Mouse (Mus musculus) hindbrain, postnatal 0 days (tissue): ENCODE data around the gene Cd79a. TPM values are rescaled to one million over a fixed set of nuclear protein-coding genes. Genes with fewer than 3 reads are reported as not detected.

Source experiments
- ATAC-seq: fragments of 200-750 bp; cut with Nextera tagmentation; 2 replicates; pipeline ENCODE4 v1.8.0; 2017; ENCODE audit warnings: mild to moderate bottlenecking, moderate TSS enrichment, moderate library complexity
- DNase-seq: peaks from one replicate; pipeline ENCODE4 v3.0.0-alpha.2; 2015; ENCODE audit warnings: low spot score
- H3K27ac ChIP-seq: fragments of 300-500 bp; sonication (generic); 2 replicates; pipeline ENCODE4 v1.5.1; 2014; ENCODE audit warnings: mild to moderate bottlenecking
- H3K27me3 ChIP-seq: fragments of 300-500 bp; sonication (generic); 2 replicates; pipeline ENCODE4 v1.6.1; 2014; ENCODE audit warnings: low read length, mixed read lengths; ENCODE audit not compliant: insufficient read depth
- H3K36me3 ChIP-seq: fragments of 300-500 bp; sonication (generic); 2 replicates; pipeline ENCODE4 v1.6.1; 2014; ENCODE audit warnings: low read length, mixed read lengths; ENCODE audit not compliant: insufficient read depth
- H3K4me1 ChIP-seq: fragments of 300-500 bp; sonication (generic); 2 replicates; pipeline ENCODE4 v1.6.1; 2014; ENCODE audit warnings: antibody characterized with exemption, low read length, mixed read lengths; ENCODE audit not compliant: insufficient read depth
- H3K4me2 ChIP-seq: fragments of 300-500 bp; sonication (generic); 2 replicates; pipeline ENCODE4 v1.6.1; 2014; ENCODE audit warnings: low read depth, mild to moderate bottlenecking, low read length, moderate library complexity, mixed read lengths
- H3K4me3 ChIP-seq: fragments of 300-500 bp; sonication (generic); 2 replicates; pipeline ENCODE4 v1.5.1; 2014; ENCODE audit warnings: low read length
- H3K9ac ChIP-seq: fragments of 300-500 bp; sonication (generic); replicated peaks from 2 replicates; pipeline ENCODE4 v1.6.1; 2014; ENCODE audit warnings: mild to moderate bottlenecking, low read length, moderate library complexity, mixed read lengths
- H3K9me3 ChIP-seq: fragments of 300-500 bp; sonication (generic); 2 replicates; pipeline ENCODE4 v1.6.1; 2016; ENCODE audit warnings: low read length, mixed read lengths
- CTCF ChIP-seq: IDR thresholded peaks from 2 replicates; pipeline ENCODE4 v1.5.1; 2016; ENCODE audit warnings: antibody characterized with exemption, control low read depth, low read depth
- WGBS: fragments of 180-500 bp; shearing (Covaris S2); extraction: QIAGEN DNeasy Blood & Tissue Kit; methylation state at CpG from one replicate; pipeline ENCODE4 v1.1.7; 2014; 5-methylcytosine and 5-hydroxymethylcytosine counted together
- polyA plus RNA-seq: library from polyadenylated mRNA; unstranded; fragments of >200 nt; fragmentation: Nextera tagmentation; extraction: Ambion mirVana; gene quantifications from 2 replicates; pipeline ENCODE4 v1.2.1, GENCODE M21; 2015
- total RNA-seq: library from RNA; depleted of rRNA; stranded (reverse); fragments of >200 nt; gene quantifications from 2 replicates; pipeline ENCODE4 v1.2.3, GENCODE M21; 2014; rRNA removed

Gene Cd79a
- 0.10 and 0.11 TPM in 2 replicates for total RNA-seq
- 0.63 and 0.93 TPM in 2 replicates for polyA plus RNA-seq

DNA sequence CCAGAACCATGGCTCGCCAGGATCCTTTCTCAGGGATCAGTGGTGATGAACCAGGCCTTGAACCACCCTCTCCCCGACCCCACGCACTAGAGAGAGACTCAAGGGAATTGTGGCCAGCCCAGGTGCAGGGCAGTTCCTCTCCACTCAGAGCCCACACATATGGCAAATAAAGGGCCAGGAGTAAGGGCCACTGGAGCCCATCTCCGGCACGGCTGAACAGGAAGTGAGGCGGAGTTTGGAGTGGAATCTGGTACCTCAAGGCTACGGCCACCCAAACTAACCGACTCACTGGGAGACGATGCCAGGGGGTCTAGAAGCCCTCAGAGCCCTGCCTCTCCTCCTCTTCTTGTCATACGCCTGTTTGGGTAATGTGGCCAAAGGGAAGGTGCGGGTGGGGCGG is at the start of gene Cd79a:
Gene Cd79a (plus strand): TSS at position 158 of the 400 bp plus-strand sequence.
- Histone ChIP-seq H3K27me3 (no peaks in the 10 kb centered on the region), H3K9me3 (no peaks in the 10 kb centered on the region), H3K9ac (no peak within 1 kb of the TSS), H3K4me2 (no peak within 1 kb of the TSS), H3K36me3 (no peaks in the 10 kb centered on the region), H3K4me1 (no peaks in the 10 kb centered on the region), H3K4me3 (no peak within 1 kb of the TSS), H3K27ac (no peak within 1 kb of the TSS)
- ATAC-seq (no peak), DNase-seq (no peak)
- TF ChIP-seq CTCF: no peak
- 86% methylated on average over 12 of the region's 12 CpGs for WGBS

GRCm38 (mm10) chr7:24850162-24850561 is 47.0 kb upstream of the Cd79a start:
- TF ChIP-seq CTCF: no peak
- Histone ChIP-seq H3K4me2 (no peak overlapping the region), H3K4me1 (no peaks in the 10 kb centered on the region), H3K9ac (no peak overlapping the region), H3K27me3 (no peaks in the 10 kb centered on the region), H3K27ac (no peak overlapping the region), H3K36me3 (no peaks in the 10 kb centered on the region), H3K4me3 (no peak overlapping the region), H3K9me3 (no peaks in the 10 kb centered on the region)
- peak; percentile 9 for DNase-seq
- 23% methylated on average over 5 of the region's 5 CpGs for WGBS
- ATAC-seq: no peak

- DNase-seq: no peak
- H3K27ac ChIP-seq: no peak overlapping the region
- ATAC-seq: no peak
- no peaks in the 10 kb centered on the region for H3K9me3 ChIP-seq
- 39% methylated on average over 6 of the region's 6 CpGs for WGBS
- H3K27me3 ChIP-seq: no peaks in the 10 kb centered on the region
- no peak overlapping the region for H3K4me2 ChIP-seq
- TF ChIP-seq CTCF: no peak
- no peak overlapping the region for H3K9ac ChIP-seq
- no peak overlapping the region for H3K4me3 ChIP-seq
- no peaks in the 10 kb centered on the region for H3K4me1 ChIP-seq
- no peaks in the 10 kb centered on the region for H3K36me3 ChIP-seq
These were observed 46.3 kb upstream of the Cd79a start for GRCm38 (mm10) chr7:24850899-24851303.

- 89% methylated on average over 5 of the region's 5 CpGs for WGBS
- H3K27ac ChIP-seq: no peak overlapping the region
- no peaks in the 10 kb centered on the region for H3K4me1 ChIP-seq
- TF ChIP-seq CTCF: no peak
- H3K36me3 ChIP-seq: no peaks in the 10 kb centered on the region
- H3K27me3 ChIP-seq: no peaks in the 10 kb centered on the region
- DNase-seq (no peak), ATAC-seq (no peak)
- no peak overlapping the region for H3K4me2 ChIP-seq
- no peak overlapping the region for H3K4me3 ChIP-seq
- no peaks in the 10 kb centered on the region for H3K9me3 ChIP-seq
- H3K9ac ChIP-seq: no peak overlapping the region
These were observed 45.4 kb upstream of the Cd79a start for GRCm38 (mm10) chr7:24851596-24852325.

- H3K27me3 ChIP-seq: no peaks in the 10 kb centered on the region
- WGBS: 82% methylated on average over 8 of the region's 8 CpGs
These were observed 44.5 kb upstream of the Cd79a start for GRCm38 (mm10) chr7:24852557-24853232.

GRCm38 (mm10) chr7:24853233-24853563 is 44.0 kb upstream of the Cd79a start:
- H3K36me3 ChIP-seq: no peaks in the 10 kb centered on the region
- no peak overlapping the region for H3K9ac ChIP-seq
- no peaks in the 10 kb centered on the region for H3K4me1 ChIP-seq
- ATAC-seq (no peak), DNase-seq (no peak)
- H3K27me3 ChIP-seq: no peaks in the 10 kb centered on the region
- no peak for TF ChIP-seq CTCF
- no peak overlapping the region for H3K27ac ChIP-seq
- no peaks in the 10 kb centered on the region for H3K9me3 ChIP-seq
- no peak overlapping the region for H3K4me3 ChIP-seq
- H3K4me2 ChIP-seq: no peak overlapping the region

More at GRCm38 (mm10) chr7:24852557-24853232, 44.5 kb upstream of the Cd79a start:
- no peak overlapping the region for H3K27ac ChIP-seq
- H3K4me1 ChIP-seq: no peaks in the 10 kb centered on the region
- H3K4me3 ChIP-seq: no peak overlapping the region
- DNase-seq (no peak), ATAC-seq (0 out of 2 replicates have a peak, but pooled peaks have one; percentile 27)
- H3K36me3 ChIP-seq: no peaks in the 10 kb centered on the region
- no peak overlapping the region for H3K9ac ChIP-seq
- TF ChIP-seq CTCF: no peak
- no peaks in the 10 kb centered on the region for H3K9me3 ChIP-seq
- H3K4me2 ChIP-seq: no peak overlapping the region

DNA sequence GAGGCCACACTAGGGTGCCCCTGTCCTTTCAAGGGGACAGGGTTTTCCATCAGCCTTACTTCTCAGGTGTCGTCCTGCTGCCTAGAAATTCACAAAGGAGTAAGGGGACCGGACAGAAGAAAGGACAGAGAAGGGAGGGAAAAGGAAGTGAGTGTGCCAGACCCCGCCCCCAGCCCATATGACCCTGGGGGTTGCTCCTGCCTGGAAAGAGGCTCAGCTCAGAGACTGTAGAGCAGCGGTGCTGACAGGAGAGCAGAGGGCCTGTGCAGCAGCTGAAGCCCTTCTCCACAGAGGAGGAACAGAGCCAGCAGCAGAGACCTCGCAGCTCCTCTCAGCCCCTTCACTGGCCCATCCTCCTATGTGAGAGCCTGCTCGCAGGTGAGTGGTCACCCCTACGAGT is 43.5 kb upstream of the Cd79a start:
- Histone ChIP-seq H3K9me3 (no peaks in the 10 kb centered on the region), H3K36me3 (no peaks in the 10 kb centered on the region), H3K27me3 (no peaks in the 10 kb centered on the region), H3K9ac (no peak overlapping the region), H3K4me3 (no peak overlapping the region), H3K4me1 (no peaks in the 10 kb centered on the region), H3K27ac (no peak overlapping the region), H3K4me2 (no peak overlapping the region)
- no peak for TF ChIP-seq CTCF
- WGBS: 45% methylated on average over 7 of the region's 7 CpGs
- ATAC-seq (no peak), DNase-seq (no peak)
